Mouse (Mus musculus): ENCODE results near the gene Osbpl10. TPM values are rescaled to one million over a fixed set of nuclear protein-coding genes. Genes with fewer than 3 reads are reported as not detected.

The Osbpl10 gene
- polyA plus RNA-seq, 1 experiment: 7.1 TPM

- no peaks in the 10 kb centered on the region for H3K4me1 ChIP-seq (ENCODE audit: control insufficient read depth, insufficient read depth, low read length)
- TF ChIP-seq CTCF (IDR thresholded peaks at IDR 0.05; ENCODE audit: insufficient read depth, low read length) (no peak), POLR2A (IDR thresholded peaks at IDR 0.05; ENCODE audit: borderline replicate concordance, extremely low read depth, low read depth, low read length) (no peak)
- 77% methylated on average over 7 of the region's 7 CpGs for WGBS
- no peak for DNase-seq
- H3K4me3 ChIP-seq (replicated peaks; ENCODE audit: extremely low read depth, low read depth, low read length): no peak overlapping the region
Observed at GRCm38 (mm10) chr9:115039245-115039644, 60.9 kb downstream of the Osbpl10 start.

- no peak for DNase-seq
- 71% methylated on average over 6 of the region's 6 CpGs for WGBS
- Histone ChIP-seq H3K4me1 (ENCODE audit: control insufficient read depth, insufficient read depth, low read length) (no peaks in the 10 kb centered on the region), H3K4me3 (replicated peaks; ENCODE audit: extremely low read depth, low read depth, low read length) (no peak overlapping the region)
- no peak for TF ChIP-seq POLR2A (IDR thresholded peaks at IDR 0.05; ENCODE audit: borderline replicate concordance, extremely low read depth, low read depth, low read length)
- no peak for TF ChIP-seq CTCF (IDR thresholded peaks at IDR 0.05; ENCODE audit: insufficient read depth, low read length)
Observed at GRCm38 (mm10) chr9:115042571-115042970, 64.2 kb downstream of the Osbpl10 start.

- TF ChIP-seq POLR2A (IDR thresholded peaks at IDR 0.05; ENCODE audit: borderline replicate concordance, extremely low read depth, low read depth, low read length) (no peak), CTCF (IDR thresholded peaks at IDR 0.05; ENCODE audit: insufficient read depth, low read length) (no peak)
- Histone ChIP-seq H3K4me1 (ENCODE audit: control insufficient read depth, insufficient read depth, low read length) (peaks cover 2% of the 10 kb centered on the region; the same call in 1 of the 2 replicates), H3K4me3 (replicated peaks; ENCODE audit: extremely low read depth, low read depth, low read length) (no peak overlapping the region)
- 77% methylated on average over 13 of the region's 13 CpGs for WGBS
- no peak for DNase-seq
Observed at GRCm38 (mm10) chr9:115042971-115043706, 64.8 kb downstream of the Osbpl10 start.

- Histone ChIP-seq H3K4me3 (replicated peaks; ENCODE audit: extremely low read depth, low read depth, low read length) (no peak overlapping the region), H3K4me1 (ENCODE audit: control insufficient read depth, insufficient read depth, low read length) (peaks cover 2% of the 10 kb centered on the region; the same call in 1 of the 2 replicates)
- WGBS: 74% methylated on average over 8 of the region's 8 CpGs
- no peak for DNase-seq
- TF ChIP-seq POLR2A (IDR thresholded peaks at IDR 0.05; ENCODE audit: borderline replicate concordance, extremely low read depth, low read depth, low read length) (no peak), CTCF (IDR thresholded peaks at IDR 0.05; ENCODE audit: insufficient read depth, low read length) (0 out of 2 replicates have a peak, but pooled peaks have one; percentile 14)
Observed at GRCm38 (mm10) chr9:115043881-115044770, 65.8 kb downstream of the Osbpl10 start.

GRCm38 (mm10) chr9:115045087-115045800 is 66.9 kb downstream of the Osbpl10 start:
- no peak overlapping the region for H3K4me3 ChIP-seq (replicated peaks; ENCODE audit: extremely low read depth, low read depth, low read length)
- peaks cover 2% of the 10 kb centered on the region; the same call in 1 of the 2 replicates for H3K4me1 ChIP-seq (ENCODE audit: control insufficient read depth, insufficient read depth, low read length)
- DNase-seq: no peak
- WGBS: 62% methylated on average over 16 of the region's 16 CpGs
- TF ChIP-seq POLR2A (IDR thresholded peaks at IDR 0.05; ENCODE audit: borderline replicate concordance, extremely low read depth, low read depth, low read length) (no peak), CTCF (IDR thresholded peaks at IDR 0.05; ENCODE audit: insufficient read depth, low read length) (no peak)

- Histone ChIP-seq H3K4me3 (replicated peaks; ENCODE audit: extremely low read depth, low read depth, low read length) (no peak overlapping the region), H3K4me1 (ENCODE audit: control insufficient read depth, insufficient read depth, low read length) (peaks cover 2% of the 10 kb centered on the region; the same call in 1 of the 2 replicates)
- no peak for TF ChIP-seq POLR2A (IDR thresholded peaks at IDR 0.05; ENCODE audit: borderline replicate concordance, extremely low read depth, low read depth, low read length)
- TF ChIP-seq CTCF (IDR thresholded peaks at IDR 0.05; ENCODE audit: insufficient read depth, low read length): no peak
- no peak for DNase-seq
- 75% methylated on average over 8 of the region's 8 CpGs for WGBS
Observed at GRCm38 (mm10) chr9:115046701-115047100, 68.3 kb downstream of the Osbpl10 start.

GRCm38 (mm10) chr9:115048340-115048739 is 70.0 kb downstream of the Osbpl10 start:
- TF ChIP-seq CTCF (IDR thresholded peaks at IDR 0.05; ENCODE audit: insufficient read depth, low read length): no peak
- WGBS: 52% methylated on average over 10 of the region's 10 CpGs
- Histone ChIP-seq H3K4me3 (replicated peaks; ENCODE audit: extremely low read depth, low read depth, low read length) (no peak overlapping the region), H3K4me1 (ENCODE audit: control insufficient read depth, insufficient read depth, low read length) (peaks cover 2% of the 10 kb centered on the region; the same call in 1 of the 2 replicates)
- no peak for DNase-seq

GRCm38 (mm10) chr9:115048861-115049260 is 70.5 kb downstream of the Osbpl10 start:
- DNase-seq: no peak
- Histone ChIP-seq H3K4me3 (replicated peaks; ENCODE audit: extremely low read depth, low read depth, low read length) (no peak overlapping the region), H3K4me1 (ENCODE audit: control insufficient read depth, insufficient read depth, low read length) (peaks cover 2% of the 10 kb centered on the region; the same call in 1 of the 2 replicates)
- TF ChIP-seq POLR2A (IDR thresholded peaks at IDR 0.05; ENCODE audit: borderline replicate concordance, extremely low read depth, low read depth, low read length) (no peak), CTCF (IDR thresholded peaks at IDR 0.05; ENCODE audit: insufficient read depth, low read length) (no peak)
- 61% methylated on average over 7 of the region's 7 CpGs for WGBS

All from lung, adult 2 months (tissue).